Mouse (Mus musculus): Measurements from ENCODE around the gene Abca13.
"Not testable (repeated sequence)": the region's sequence is repeated elsewhere in the genome, so short reads cannot be mapped to it uniquely, and the experiment has no call there.

The Abca13 gene

GRCm38 (mm10) chr11:9299615-9300014, 107.9 kb downstream of the Abca13 start:
- DNase-seq = no peak

DNA sequence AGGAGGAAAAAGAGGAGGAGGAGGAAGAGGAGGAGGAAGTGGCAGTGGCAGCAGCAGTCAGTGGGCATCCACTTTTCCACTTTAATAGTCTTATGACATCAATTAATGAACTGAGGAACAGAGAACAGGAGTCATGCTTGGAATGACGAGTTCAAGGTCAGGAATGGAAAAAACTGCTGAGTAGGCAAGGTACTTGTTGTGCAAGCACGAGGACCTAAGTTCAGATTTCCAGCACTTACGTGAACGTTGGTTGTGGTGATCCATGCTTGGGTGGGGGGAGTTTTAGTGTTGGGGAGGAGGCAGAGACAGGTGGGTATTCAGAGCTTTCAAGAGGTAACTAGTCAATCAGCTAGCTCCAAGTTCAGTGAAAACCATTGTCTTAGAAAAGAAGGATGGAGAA, 113.7 kb downstream of the Abca13 start:
- no peak for DNase-seq

- DNase-seq = no peak
Measured at GRCm38 (mm10) chr11:9316545-9316944, 124.8 kb downstream of the Abca13 start.

- peak; percentile 73 for DNase-seq
Measured at GRCm38 (mm10) chr11:9317076-9317929, 125.6 kb downstream of the Abca13 start.

GRCm38 (mm10) chr11:9338151-9338550, 146.4 kb downstream of the Abca13 start:
- no peak for DNase-seq

- peak; percentile 16 for DNase-seq
Measured at GRCm38 (mm10) chr11:9347724-9348123, 156.0 kb downstream of the Abca13 start.

- DNase-seq = no peak
Measured at GRCm38 (mm10) chr11:9373160-9373559, 181.4 kb downstream of the Abca13 start.

DNA sequence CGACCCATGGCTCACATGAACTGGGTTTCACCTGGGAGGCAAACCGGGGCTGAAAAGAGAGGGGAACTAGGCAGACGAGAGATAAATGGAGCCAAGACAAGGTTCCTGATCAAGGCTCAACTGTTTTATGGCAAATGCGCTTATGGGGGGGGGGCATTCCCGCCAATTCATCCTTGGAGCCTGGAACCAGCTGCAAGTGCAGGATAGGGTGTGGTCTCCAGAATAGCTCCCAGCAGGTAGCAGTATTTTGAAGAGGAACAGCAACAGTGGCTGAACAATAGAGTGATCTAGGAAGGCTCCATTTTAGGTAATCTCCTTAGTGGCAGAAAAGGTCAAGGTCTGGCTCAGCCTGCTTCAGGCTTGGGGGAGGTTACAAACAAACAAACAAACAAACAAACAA, 182.7 kb downstream of the Abca13 start:
- not testable (repeated sequence) for DNase-seq

DNA sequence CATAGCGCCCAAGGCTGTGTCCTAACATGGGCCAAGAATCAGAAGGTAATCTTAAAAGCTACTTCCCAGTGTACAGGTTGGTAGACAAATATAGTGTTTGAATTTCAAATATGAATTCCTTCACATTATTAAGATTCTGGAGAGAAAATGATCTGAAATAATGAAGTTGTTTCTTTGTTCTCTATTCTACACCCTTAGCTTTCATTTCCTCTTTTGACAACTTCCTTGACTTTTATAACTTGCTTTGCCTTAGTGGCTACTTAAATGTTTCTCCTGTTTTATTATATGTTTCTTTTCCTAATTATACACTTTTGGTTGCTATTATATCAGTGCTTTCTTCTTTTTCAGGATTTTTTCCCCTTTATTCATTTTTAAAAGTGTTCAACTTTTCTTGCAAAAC, 196.8 kb downstream of the Abca13 start:
- DNase-seq = no peak

DNA sequence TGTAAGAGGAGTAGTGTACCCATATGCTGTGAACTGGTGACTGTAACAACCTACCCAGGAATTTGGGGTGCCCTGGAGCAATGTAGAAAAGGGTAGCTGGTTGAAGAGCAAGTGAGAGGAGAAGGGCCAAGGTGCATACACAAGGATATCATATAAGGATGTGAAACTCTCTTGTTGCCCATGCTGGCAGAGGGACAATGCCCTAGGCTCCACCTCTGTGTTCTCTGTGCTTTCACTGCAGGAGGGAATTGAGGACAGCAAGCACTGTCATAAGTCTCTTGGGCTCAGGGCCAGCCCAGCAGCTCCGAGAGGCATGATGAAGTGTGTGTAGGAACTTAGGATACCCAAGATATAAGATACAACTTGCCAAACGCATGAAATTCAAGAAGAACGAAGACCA, 225.2 kb downstream of the Abca13 start:
- no peak for DNase-seq

GRCm38 (mm10) chr11:9420205-9420604, 228.5 kb downstream of the Abca13 start:
- no peak for DNase-seq

GRCm38 (mm10) chr11:9427411-9427810, 235.7 kb downstream of the Abca13 start:
- no peak for DNase-seq

DNA sequence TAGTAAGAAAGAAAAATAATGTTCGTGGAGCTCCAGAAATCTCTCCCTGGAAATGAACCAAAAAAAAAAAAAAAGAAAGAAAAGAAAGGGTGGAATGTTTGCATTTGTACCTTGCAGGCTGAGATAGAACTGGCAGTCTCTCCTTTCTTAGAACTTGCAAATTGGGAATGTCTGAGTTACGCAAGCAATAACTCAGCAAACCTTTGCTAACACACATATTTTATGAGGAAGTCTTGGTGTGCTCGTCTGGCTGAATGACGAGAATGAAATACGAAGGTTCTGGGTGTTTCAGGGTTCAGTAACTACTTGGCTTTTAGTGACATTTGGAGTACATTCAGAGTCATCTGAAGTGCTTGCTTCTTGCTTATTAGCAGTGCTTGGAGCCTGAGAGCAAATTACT, 241.1 kb downstream of the Abca13 start:
- no peak for DNase-seq

GRCm38 (mm10) chr11:9436617-9437016, 244.9 kb downstream of the Abca13 start:
- DNase-seq = no peak

DNA sequence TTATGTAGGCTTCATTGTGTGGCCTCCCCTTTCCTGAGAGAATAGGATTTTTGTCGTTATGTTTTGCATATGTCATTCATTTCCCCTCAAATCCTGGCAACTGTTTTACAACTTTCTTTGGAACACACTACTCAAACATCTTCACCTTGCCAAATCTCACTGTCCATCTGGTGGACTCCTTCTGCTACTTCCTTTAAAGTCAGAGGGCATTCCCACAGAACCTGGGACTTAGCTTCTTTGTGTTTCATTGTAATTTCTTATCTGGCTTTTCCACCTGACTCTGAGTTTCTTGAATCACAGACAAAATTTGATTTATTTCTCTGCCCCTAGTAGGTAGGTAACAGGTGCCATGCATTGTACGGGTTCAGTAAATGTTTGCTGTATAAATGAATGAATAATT, 248.0 kb downstream of the Abca13 start:
- no peak for DNase-seq

DNA sequence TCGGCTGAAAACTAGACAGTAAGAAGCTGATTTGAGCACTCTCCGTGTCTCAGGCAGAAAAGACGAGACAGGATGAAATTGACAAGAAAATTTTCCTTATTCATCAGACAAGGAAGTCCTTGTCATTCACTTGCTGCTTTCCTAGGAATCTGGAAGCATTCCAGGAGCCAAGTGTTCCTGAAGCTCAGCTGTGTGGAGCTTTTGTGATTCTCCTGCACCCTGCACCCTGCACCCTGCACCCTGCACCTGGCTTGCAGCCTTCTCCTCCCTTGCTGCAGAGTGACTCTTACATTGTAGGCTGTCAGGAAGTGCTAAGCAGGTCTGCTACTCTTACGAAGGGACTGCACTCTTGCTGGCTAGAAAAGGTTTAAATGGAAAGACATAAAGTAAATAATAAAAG, 249.4 kb downstream of the Abca13 start:
- DNase-seq = no peak

- no peak for DNase-seq
Measured at GRCm38 (mm10) chr11:9472400-9472799, 280.7 kb downstream of the Abca13 start.

GRCm38 (mm10) chr11:9481511-9481910, 289.8 kb downstream of the Abca13 start:
- peak; percentile 64 for DNase-seq

DNA sequence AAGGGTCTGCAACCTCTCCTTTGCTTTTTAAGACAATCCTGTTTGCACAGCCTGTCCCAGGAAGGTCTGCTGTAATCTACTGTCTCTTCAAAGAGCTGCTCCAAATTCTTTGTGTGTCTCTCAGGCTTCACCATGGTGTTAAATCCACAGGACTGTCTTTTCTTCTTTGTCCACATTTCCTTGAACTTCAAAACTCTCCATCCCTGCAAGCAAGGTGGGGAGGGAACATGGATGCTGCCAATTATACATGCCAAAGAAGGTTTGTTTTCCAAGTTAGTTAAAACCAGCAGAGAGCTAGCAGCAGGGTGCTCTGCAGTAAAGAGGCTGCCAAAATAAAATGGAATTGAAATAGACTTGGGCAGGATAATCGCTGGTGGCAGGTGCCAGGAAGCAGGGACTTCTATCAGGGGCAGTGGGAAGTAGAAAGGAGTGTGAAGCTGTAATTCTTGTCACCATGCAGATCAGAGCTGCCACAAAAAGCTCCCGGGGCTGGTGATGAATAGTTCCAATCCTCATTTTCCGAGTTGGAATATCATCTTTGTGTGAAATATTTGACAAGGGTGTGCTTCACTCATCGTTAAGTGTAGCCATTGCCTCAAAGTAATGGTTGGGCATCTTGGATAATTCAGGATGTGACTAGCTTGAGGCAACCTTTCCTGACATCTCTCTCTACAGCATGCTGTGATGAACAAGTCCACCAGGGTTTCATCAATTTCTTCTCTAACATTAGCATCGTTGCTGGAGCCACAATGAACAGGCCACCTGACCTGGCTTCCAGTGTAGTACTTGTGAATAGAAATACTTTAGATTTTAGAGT, 308.8 kb downstream of the Abca13 start:
- DNase-seq = no peak

GRCm38 (mm10) chr11:9514966-9515365, 323.2 kb downstream of the Abca13 start:
- DNase-seq = not testable (repeated sequence)

GRCm38 (mm10) chr11:9528556-9528955, 336.8 kb downstream of the Abca13 start:
- DNase-seq = no peak

DNA sequence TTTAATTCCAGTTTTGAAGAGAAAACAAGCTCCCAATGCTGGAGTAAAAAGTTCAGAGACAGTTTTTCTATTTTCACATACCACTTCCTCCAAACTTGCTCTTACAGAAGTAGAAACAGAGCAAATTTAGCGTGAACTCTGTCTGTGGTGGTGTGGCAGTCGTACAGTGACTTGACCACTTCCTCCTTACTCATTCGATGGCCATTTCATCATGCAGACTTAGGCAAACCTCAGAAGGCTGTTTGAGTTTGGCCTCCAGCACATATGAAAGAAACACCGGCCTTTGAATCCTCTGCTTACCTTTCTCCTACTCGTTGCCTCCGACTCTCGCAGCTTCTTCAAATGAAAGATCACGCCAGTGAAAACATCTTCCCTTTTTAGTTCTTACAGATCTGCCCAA, 340.0 kb downstream of the Abca13 start:
- DNase-seq = no peak

DNA sequence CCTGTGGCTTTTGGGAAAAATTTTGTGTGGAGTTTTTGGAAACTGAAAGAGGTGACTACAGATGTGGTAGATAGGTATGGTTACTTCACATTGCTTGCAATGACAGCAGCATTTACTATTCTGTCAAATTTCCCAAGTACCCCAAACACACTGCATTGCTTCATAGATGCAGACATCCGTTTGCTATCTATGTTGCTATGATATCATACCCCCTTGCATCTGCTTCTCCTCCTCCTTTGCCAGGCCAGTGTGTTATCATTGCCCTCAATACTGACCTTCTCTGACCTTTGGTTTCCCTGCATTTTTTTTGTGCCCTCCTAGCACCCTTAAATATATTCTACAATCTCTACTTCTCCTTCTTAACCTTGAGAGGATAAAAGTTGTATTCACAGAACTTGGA, 341.4 kb downstream of the Abca13 start:
- no peak for DNase-seq

- no peak for DNase-seq
Measured at GRCm38 (mm10) chr11:9533658-9534202, 342.0 kb downstream of the Abca13 start.
